Mouse (Mus musculus) embryonic facial prominence, embryonic 13.5 days (tissue): ENCODE results near the gene Ccdc57. TPM values are rescaled to one million over a fixed set of nuclear protein-coding genes. Genes with fewer than 3 reads are reported as not detected.
A peak's percentile ranks its signal among the peaks of the same experiment; 100 is the strongest.
"Not testable (repeated sequence)": the region's sequence is repeated elsewhere in the genome, so short reads cannot be mapped to it uniquely, and the experiment has no call there.

ENCODE experiments used
- ATAC-seq: fragments of 200-750 bp; cut with Nextera tagmentation; 2 replicates; pipeline ENCODE4 v1.8.0; 2017; ENCODE audit warnings: low read depth; ENCODE audit not compliant: insufficient number of reproducible peaks, insufficient read depth, low FRiP score, low TSS enrichment
- H3K27ac ChIP-seq: fragments of 300-500 bp; sonication (generic); 2 replicates; pipeline ENCODE4 v1.5.1; 2015; ENCODE audit warnings: moderate library complexity, mild to moderate bottlenecking, inconsistent platforms
- H3K27me3 ChIP-seq: fragments of 300-500 bp; sonication (generic); 2 replicates; pipeline ENCODE4 v1.6.1; 2015; ENCODE audit warnings: mild to moderate bottlenecking, inconsistent platforms
- H3K36me3 ChIP-seq: fragments of 300-500 bp; sonication (generic); 2 replicates; pipeline ENCODE4 v1.6.1; 2015; ENCODE audit warnings: mild to moderate bottlenecking, inconsistent platforms
- H3K4me1 ChIP-seq: fragments of 300-500 bp; sonication (generic); 2 replicates; pipeline ENCODE4 v1.6.1; 2015; ENCODE audit warnings: inconsistent platforms
- H3K4me2 ChIP-seq: fragments of 300-500 bp; sonication (generic); 2 replicates; pipeline ENCODE4 v1.6.1; 2015; ENCODE audit warnings: moderate library complexity, mild to moderate bottlenecking, inconsistent platforms
- H3K4me3 ChIP-seq: fragments of 300-500 bp; sonication (generic); 2 replicates; pipeline ENCODE4 v1.5.1; 2015; ENCODE audit warnings: mild to moderate bottlenecking, inconsistent platforms
- H3K9ac ChIP-seq: fragments of 300-500 bp; sonication (generic); 2 replicates; pipeline ENCODE4 v1.6.1; 2015; ENCODE audit warnings: mild to moderate bottlenecking, inconsistent platforms
- H3K9me3 ChIP-seq: fragments of 300-500 bp; sonication (generic); 2 replicates; pipeline ENCODE4 v1.6.1; 2016; ENCODE audit warnings: inconsistent platforms
- WGBS: fragments of 180-500 bp; shearing (Covaris S2); methylation state at CpG from one replicate; pipeline ENCODE4 v1.1.7; 2015; ENCODE audit warnings: mixed read lengths; 5-methylcytosine and 5-hydroxymethylcytosine counted together
- polyA plus RNA-seq: library from polyadenylated mRNA; unstranded; fragments of >200 nt; fragmentation: Nextera tagmentation; extraction: Ambion mirVana; gene quantifications from 2 replicates; pipeline ENCODE4 v1.2.1, GENCODE M21; 2015

The Ccdc57 gene
- polyA plus RNA-seq, 1 experiment from 2014 or later = 6.1 TPM

- Histone ChIP-seq H3K9ac (no peak overlapping the region), H3K4me3 (no peak overlapping the region), H3K4me1 (peaks cover 7% of the 10 kb centered on the region; the same call in 1 of the 2 replicates), H3K4me2 (no peak overlapping the region), H3K27ac (peak overlapping the region; percentile 55; the same call in 1 of the 2 replicates), H3K27me3 (no peaks in the 10 kb centered on the region), H3K36me3 (peaks cover 6% of the 10 kb centered on the region; the same call in 1 of the 2 replicates), H3K9me3 (no peaks in the 10 kb centered on the region)
- WGBS = 61% methylated on average over 8 of the region's 8 CpGs
- ATAC-seq = no peak
Observed at GRCm38 (mm10) chr11:120833555-120834280, 99.0 kb downstream of the Ccdc57 start.

DNA sequence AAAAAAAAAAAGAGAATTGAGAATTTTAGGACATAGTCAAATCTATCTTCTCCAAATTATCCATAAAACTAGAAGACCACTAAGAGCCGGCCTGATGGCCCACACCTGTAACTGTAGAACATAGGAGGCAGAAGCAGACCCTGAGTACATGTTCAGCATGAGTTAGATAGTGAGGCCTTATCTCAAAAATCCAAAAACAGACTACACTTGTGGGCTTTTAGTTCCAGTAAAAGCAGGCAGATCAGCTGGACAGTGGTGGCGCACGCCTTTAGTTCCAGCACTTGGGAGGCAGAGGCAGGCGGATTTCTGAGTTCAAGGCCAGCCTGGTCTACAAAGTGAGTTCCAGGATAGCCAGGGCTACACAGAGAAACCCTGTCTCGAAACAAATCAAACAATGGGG lies 99.7 kb downstream of the Ccdc57 start:
- not testable (repeated sequence) for H3K27me3 ChIP-seq, H3K4me1 ChIP-seq, H3K9ac ChIP-seq, ATAC-seq, H3K4me3 ChIP-seq, H3K36me3 ChIP-seq, H3K4me2 ChIP-seq, H3K9me3 ChIP-seq
- WGBS = 93% methylated on average over 5 of the region's 5 CpGs
- peak overlapping the region; percentile 55; the same call in 1 of the 2 replicates for H3K27ac ChIP-seq

DNA sequence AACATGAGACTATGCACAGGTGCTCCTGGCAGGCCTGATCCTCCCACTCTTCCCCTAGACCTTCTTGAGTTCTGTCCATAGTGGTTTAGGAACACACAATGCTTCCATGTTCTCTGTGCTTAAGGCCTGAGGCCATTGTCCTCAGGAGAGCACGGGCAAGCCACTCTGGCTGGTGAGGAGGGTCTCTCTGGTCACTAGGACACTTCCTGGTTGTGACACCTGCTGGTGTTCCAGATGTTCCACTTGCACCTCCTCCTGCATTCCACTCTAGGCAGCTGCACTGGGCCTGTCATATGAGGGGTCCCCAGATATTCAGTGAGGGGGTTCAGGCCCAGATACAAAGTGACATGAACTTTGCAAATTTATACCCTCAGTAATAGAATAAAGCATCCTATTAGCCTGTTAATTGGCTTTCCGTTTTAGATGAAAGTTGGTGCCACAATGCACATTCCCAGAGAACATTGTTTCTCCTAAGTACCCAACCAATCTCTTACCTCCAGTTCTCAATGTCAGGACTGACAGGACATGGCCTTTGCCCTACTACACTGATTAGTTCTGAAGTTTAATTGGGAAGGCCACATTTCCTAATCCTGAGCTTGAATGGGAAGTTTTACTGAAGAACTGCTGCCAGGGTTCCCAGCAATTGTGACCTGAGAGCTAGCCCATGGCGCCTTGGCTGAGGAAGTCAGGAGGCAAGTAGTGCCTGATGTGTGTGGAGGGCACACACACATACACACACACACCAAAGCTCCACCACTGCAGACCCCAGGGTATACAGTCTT lies 100.8 kb downstream of the Ccdc57 start:
- H3K4me3 ChIP-seq = no peak overlapping the region
- no peaks in the 10 kb centered on the region for H3K27me3 ChIP-seq
- H3K9ac ChIP-seq = no peak overlapping the region
- WGBS = 80% methylated on average over 3 of the region's 3 CpGs
- H3K4me2 ChIP-seq = no peak overlapping the region
- no peak for ATAC-seq
- H3K36me3 ChIP-seq = peaks cover 6% of the 10 kb centered on the region; the same call in 1 of the 2 replicates
- H3K4me1 ChIP-seq = peaks cover 7% of the 10 kb centered on the region; the same call in 1 of the 2 replicates
- H3K9me3 ChIP-seq = no peaks in the 10 kb centered on the region
- no peak overlapping the region for H3K27ac ChIP-seq

DNA sequence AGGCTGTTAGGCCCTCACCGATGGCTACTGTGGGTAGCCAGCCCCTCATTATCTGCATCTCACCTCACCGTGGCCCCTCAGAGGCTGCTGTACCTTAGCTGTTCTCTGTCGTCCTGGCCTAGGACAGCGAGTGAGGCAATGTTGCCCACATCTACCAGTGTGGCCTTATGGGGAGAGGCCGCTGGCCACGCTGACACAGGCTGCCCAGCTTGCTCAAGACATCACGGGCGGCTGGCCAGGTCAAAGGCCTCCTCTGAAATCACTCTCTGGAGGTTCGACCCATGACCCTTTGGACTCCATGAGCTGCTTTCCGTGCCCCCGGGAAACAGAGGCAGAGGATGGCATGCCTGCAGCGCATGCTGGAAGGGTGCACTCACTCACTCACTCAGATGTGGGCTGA lies 102.0 kb downstream of the Ccdc57 start:
- WGBS = 62% methylated on average over 12 of the region's 12 CpGs
- H3K9ac ChIP-seq = no peak overlapping the region
- ATAC-seq = no peak
- H3K27ac ChIP-seq = no peak overlapping the region
- H3K4me3 ChIP-seq = no peak overlapping the region
- no peaks in the 10 kb centered on the region for H3K27me3 ChIP-seq
- H3K9me3 ChIP-seq = no peaks in the 10 kb centered on the region
- peaks cover 15% of the 10 kb centered on the region for H3K36me3 ChIP-seq
- H3K4me1 ChIP-seq = peaks cover 10% of the 10 kb centered on the region
- no peak overlapping the region for H3K4me2 ChIP-seq

GRCm38 (mm10) chr11:120829757-120830532 lies 102.7 kb downstream of the Ccdc57 start:
- Histone ChIP-seq H3K4me1 (peaks cover 17% of the 10 kb centered on the region), H3K9ac (0 out of 2 replicates have a peak overlapping the region, but pooled peaks have one; percentile 21), H3K27ac (no peak overlapping the region), H3K36me3 (peaks cover 15% of the 10 kb centered on the region), H3K4me2 (no peak overlapping the region), H3K9me3 (no peaks in the 10 kb centered on the region), H3K27me3 (no peaks in the 10 kb centered on the region), H3K4me3 (no peak overlapping the region)
- ATAC-seq = no peak
- 81% methylated on average over 10 of the region's 10 CpGs for WGBS

GRCm38 (mm10) chr11:120828416-120828815 lies 104.3 kb downstream of the Ccdc57 start:
- H3K4me1 ChIP-seq = peaks cover 12% of the 10 kb centered on the region
- no peaks in the 10 kb centered on the region for H3K27me3 ChIP-seq
- no peak overlapping the region for H3K4me2 ChIP-seq
- H3K4me3 ChIP-seq = no peak overlapping the region
- 82% methylated on average over 4 of the region's 4 CpGs for WGBS
- peaks cover 15% of the 10 kb centered on the region for H3K36me3 ChIP-seq
- no peak overlapping the region for H3K27ac ChIP-seq
- H3K9ac ChIP-seq = peak overlapping the region; percentile 16; the same call in 1 of the 2 replicates
- no peak for ATAC-seq
- no peaks in the 10 kb centered on the region for H3K9me3 ChIP-seq

DNA sequence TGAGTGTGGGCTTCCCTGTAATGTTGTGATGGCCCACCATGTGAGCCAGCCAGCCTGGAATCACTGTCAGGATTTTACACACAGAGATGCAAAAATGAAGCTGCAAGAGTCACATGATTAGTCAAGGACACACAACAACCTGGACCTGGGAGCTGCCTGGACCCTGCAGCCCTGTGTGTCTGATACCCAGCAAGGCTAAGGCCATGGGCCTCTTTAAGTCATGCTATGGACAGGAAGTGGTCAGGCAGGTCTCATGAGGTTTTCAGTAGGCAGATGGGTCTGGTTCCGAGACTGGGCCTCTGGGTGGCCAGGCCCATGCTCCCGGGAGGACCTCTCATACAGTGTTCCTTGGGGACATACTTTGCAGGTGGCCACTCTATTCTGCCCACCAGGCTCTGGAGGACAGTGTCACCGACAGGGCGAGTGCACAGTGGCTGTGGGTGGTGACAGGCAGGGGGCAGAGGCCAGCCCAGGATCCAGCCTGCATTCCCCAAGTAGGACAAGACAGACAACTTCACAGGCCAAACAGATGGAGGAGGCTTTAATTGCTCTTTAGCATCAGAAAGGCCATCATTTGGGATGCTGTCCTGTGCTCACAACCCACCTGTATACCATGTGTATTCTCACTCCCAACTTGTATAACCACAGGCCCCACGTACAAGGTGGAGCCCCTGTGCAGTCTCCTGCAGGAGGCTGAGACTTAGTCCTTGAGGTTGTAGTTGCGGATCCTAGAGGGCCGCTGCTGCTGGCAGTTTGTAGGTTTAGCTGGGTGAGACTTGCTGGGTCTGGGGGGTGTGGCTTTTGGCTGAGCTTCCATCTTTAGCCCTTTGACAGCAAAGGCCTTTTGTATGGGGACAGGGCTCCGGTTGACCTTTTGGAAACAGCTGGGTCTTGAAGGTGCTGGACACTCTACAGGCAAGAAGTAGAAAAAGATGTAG lies 106.4 kb downstream of the Ccdc57 start:
- H3K27ac ChIP-seq = peak overlapping the region; percentile 96
- H3K4me1 ChIP-seq = peaks cover 32% of the 10 kb centered on the region
- ATAC-seq = no peak
- no peak overlapping the region for H3K4me3 ChIP-seq
- H3K9me3 ChIP-seq = no peaks in the 10 kb centered on the region
- H3K36me3 ChIP-seq = peaks cover 21% of the 10 kb centered on the region
- peak overlapping the region; percentile 95 for H3K9ac ChIP-seq
- WGBS = 89% methylated on average over 8 of the region's 8 CpGs
- no peaks in the 10 kb centered on the region for H3K27me3 ChIP-seq
- H3K4me2 ChIP-seq = no peak overlapping the region

GRCm38 (mm10) chr11:120825289-120825863 lies 107.3 kb downstream of the Ccdc57 start:
- WGBS = 34% methylated on average over 4 of the region's 4 CpGs
- peak overlapping the region; percentile 86 for H3K4me2 ChIP-seq
- H3K9me3 ChIP-seq = no peaks in the 10 kb centered on the region
- peak overlapping the region; percentile 96 for H3K27ac ChIP-seq
- H3K9ac ChIP-seq = peak overlapping the region; percentile 95
- peak overlapping the region; percentile 89 for H3K4me3 ChIP-seq
- no peak for ATAC-seq
- H3K27me3 ChIP-seq = no peaks in the 10 kb centered on the region
- H3K4me1 ChIP-seq = peaks cover 40% of the 10 kb centered on the region
- peaks cover 30% of the 10 kb centered on the region for H3K36me3 ChIP-seq

GRCm38 (mm10) chr11:120824787-120825288 lies 107.8 kb downstream of the Ccdc57 start:
- H3K9me3 ChIP-seq = no peaks in the 10 kb centered on the region
- WGBS = under 1% methylated on average over 21 of the region's 21 CpGs
- H3K4me3 ChIP-seq = peak overlapping the region; percentile 89
- peak overlapping the region; percentile 96 for H3K27ac ChIP-seq
- H3K4me2 ChIP-seq = peak overlapping the region; percentile 86
- peaks cover 40% of the 10 kb centered on the region for H3K4me1 ChIP-seq
- ATAC-seq = peak; percentile 1; the same call in 1 of the 2 replicates
- H3K27me3 ChIP-seq = no peaks in the 10 kb centered on the region
- H3K36me3 ChIP-seq = peaks cover 36% of the 10 kb centered on the region
- peak overlapping the region; percentile 95 for H3K9ac ChIP-seq
